Mouse (Mus musculus): ENCODE results near the gene Hist1h1d. TPM values are rescaled to one million over a fixed set of nuclear protein-coding genes. Genes with fewer than 3 reads are reported as not detected.

Hist1h1d gene
- total and polyA plus RNA-seq, 3 experiments = 0.04 to 0.91 (median 0.86) TPM

DNA sequence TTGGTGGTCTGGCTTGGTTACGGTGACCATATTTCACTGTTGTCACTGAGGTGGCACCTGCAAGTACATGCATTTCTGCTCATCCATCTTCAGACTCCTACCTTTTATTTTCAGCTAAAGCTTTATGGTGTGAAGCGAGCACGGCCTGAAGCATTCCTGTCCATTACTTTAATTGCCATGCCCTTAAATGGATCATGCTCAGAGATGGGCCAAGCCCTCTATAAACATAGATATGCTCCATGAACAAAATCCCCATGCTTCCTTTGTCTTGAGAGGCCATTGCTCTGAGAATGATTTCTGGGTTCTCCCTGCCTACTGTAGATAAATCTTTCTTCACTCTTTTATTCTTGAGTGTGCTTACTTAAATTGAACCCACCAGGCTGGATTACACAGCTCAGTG, 51.4 kb downstream of the Hist1h1d start:
- Histone ChIP-seq H3K36me3 (ENCODE audit: control insufficient read depth, insufficient read depth, low read length) (no peaks in the 10 kb centered on the region), H3K27ac (no peak overlapping the region), H3K27me3 (ENCODE audit: control insufficient read depth, insufficient read depth, low read length) (no peaks in the 10 kb centered on the region), H3K4me1 (ENCODE audit: control insufficient read depth, insufficient read depth, low read length) (no peaks in the 10 kb centered on the region), H3K79me2 (replicated peaks; ENCODE audit: control insufficient read depth, insufficient read depth, low read length) (no peaks in the 10 kb centered on the region), H3K4me3 (no peak overlapping the region), H3K9ac (ENCODE audit: low read depth, low read length) (no peak overlapping the region)
- 92% methylated on average over 3 of the region's 3 CpGs for WGBS
- DNase-seq = no peak
- TF ChIP-seq POLR2A (IDR thresholded peaks at IDR 0.05; ENCODE audit: insufficient read depth, low read depth, low read length) (no peak), EP300 (IDR thresholded peaks at IDR 0.05; ENCODE audit: insufficient read depth, low read depth, low read length) (no peak), CTCF (IDR thresholded peaks at IDR 0.05) (no peak)
- intact Hi-C loops (cut with DNase I) = no loop called here

DNA sequence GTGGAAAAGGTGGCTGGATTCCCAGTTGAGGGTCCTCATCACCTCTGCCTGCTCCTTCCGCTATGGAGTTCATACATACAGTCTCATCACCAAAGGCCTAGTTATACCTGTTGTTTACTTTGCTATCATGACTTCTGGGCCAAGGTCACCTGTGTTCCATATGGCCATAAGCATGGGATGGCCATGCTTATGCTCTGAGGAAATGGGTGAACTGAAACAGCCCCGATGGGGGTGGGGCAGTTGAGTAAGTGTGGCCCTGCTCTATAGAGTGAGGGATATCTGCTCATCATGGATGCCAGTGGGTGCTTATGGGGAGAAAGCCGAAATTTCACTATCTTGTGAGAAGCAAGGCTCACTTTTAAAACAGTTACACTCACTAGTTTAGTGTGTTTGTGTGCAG, 52.0 kb downstream of the Hist1h1d start:
- Histone ChIP-seq H3K79me2 (replicated peaks; ENCODE audit: control insufficient read depth, insufficient read depth, low read length) (no peaks in the 10 kb centered on the region), H3K9ac (ENCODE audit: low read depth, low read length) (no peak overlapping the region), H3K4me3 (no peak overlapping the region), H3K27ac (no peak overlapping the region), H3K27me3 (ENCODE audit: control insufficient read depth, insufficient read depth, low read length) (no peaks in the 10 kb centered on the region), H3K36me3 (ENCODE audit: control insufficient read depth, insufficient read depth, low read length) (no peaks in the 10 kb centered on the region), H3K4me1 (ENCODE audit: control insufficient read depth, insufficient read depth, low read length) (no peaks in the 10 kb centered on the region)
- DNase-seq = no peak
- no peak for TF ChIP-seq EP300 (IDR thresholded peaks at IDR 0.05; ENCODE audit: insufficient read depth, low read depth, low read length)
- no peak for TF ChIP-seq POLR2A (IDR thresholded peaks at IDR 0.05; ENCODE audit: insufficient read depth, low read depth, low read length)
- TF ChIP-seq CTCF (IDR thresholded peaks at IDR 0.05) = no peak
- 90% methylated on average over 3 of the region's 3 CpGs for WGBS
- intact Hi-C loops (cut with DNase I) = no loop called here

DNA sequence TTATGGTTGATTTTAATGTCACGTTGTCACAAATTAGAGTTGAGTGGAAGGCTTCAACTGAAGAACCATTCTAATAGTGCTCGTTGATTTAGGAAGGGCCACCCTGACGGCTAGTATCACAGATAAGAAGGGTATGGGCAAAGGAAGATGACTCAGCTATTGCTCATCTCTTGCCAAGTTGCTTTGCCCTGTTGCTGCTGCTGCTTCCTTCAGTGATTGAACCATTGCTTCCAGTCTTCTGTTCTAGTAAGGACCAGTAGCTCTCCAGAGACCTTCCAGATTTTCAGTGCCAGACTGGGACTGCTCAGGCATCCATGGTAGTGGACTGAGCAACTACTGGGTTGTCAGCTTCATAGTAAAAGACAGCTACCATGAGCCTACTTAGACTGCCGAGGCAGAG, 56.1 kb downstream of the Hist1h1d start:
- Histone ChIP-seq H3K4me3 (no peak overlapping the region), H3K27ac (no peak overlapping the region), H3K79me2 (replicated peaks; ENCODE audit: control insufficient read depth, insufficient read depth, low read length) (no peaks in the 10 kb centered on the region), H3K27me3 (ENCODE audit: control insufficient read depth, insufficient read depth, low read length) (no peaks in the 10 kb centered on the region), H3K9ac (ENCODE audit: low read depth, low read length) (no peak overlapping the region), H3K36me3 (ENCODE audit: control insufficient read depth, insufficient read depth, low read length) (no peaks in the 10 kb centered on the region), H3K4me1 (ENCODE audit: control insufficient read depth, insufficient read depth, low read length) (no peaks in the 10 kb centered on the region)
- intact Hi-C loops (cut with DNase I) = no loop called here
- TF ChIP-seq EP300 (IDR thresholded peaks at IDR 0.05; ENCODE audit: insufficient read depth, low read depth, low read length) (no peak), POLR2A (IDR thresholded peaks at IDR 0.05; ENCODE audit: insufficient read depth, low read depth, low read length) (no peak), CTCF (IDR thresholded peaks at IDR 0.05) (no peak)
- DNase-seq = no peak
- 48% methylated on average over 4 of the region's 4 CpGs for WGBS

DNA sequence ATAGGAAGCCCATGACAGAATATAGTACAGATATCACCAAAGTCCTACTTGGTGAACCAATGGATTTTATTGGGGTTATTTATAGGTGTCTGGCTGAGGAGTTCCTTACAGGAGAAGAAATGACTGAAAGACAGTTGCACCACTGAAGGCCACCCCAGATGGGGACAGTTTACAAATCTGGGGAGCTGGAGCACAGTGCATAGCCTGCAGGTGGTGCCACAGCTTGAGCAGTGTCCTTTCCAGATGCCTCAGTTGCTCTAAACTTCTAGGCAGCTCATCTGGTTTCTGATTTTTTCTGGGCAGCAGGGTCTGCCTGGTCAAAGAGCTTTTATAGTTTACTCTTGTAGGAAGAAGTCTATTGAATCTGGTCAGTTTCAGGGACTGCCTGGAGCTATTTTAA, 56.8 kb downstream of the Hist1h1d start:
- H3K79me2 ChIP-seq (replicated peaks; ENCODE audit: control insufficient read depth, insufficient read depth, low read length) = no peaks in the 10 kb centered on the region
- H3K27ac ChIP-seq = no peak overlapping the region
- no peak overlapping the region for H3K4me3 ChIP-seq
- no peaks in the 10 kb centered on the region for H3K36me3 ChIP-seq (ENCODE audit: control insufficient read depth, insufficient read depth, low read length)
- no peaks in the 10 kb centered on the region for H3K27me3 ChIP-seq (ENCODE audit: control insufficient read depth, insufficient read depth, low read length)
- TF ChIP-seq POLR2A (IDR thresholded peaks at IDR 0.05; ENCODE audit: insufficient read depth, low read depth, low read length) = no peak
- no peak for TF ChIP-seq CTCF (IDR thresholded peaks at IDR 0.05)
- TF ChIP-seq EP300 (IDR thresholded peaks at IDR 0.05; ENCODE audit: insufficient read depth, low read depth, low read length) = no peak
- no peak overlapping the region for H3K9ac ChIP-seq (ENCODE audit: low read depth, low read length)
- DNase-seq = no peak
- intact Hi-C loops (cut with DNase I) = no loop called here
- no peaks in the 10 kb centered on the region for H3K4me1 ChIP-seq (ENCODE audit: control insufficient read depth, insufficient read depth, low read length)

Small RNA genes within 50 kb of the gene (microRNA-seq; reads per million reads assigned to microRNA genes)
- gene Gm44297 (0 reads per million in 2 experiments), gene Gm44359 (0 reads per million in 2 experiments), gene Gm44394 (0 reads per million in 2 experiments), gene n-TStga1 (0 reads per million in 2 experiments)

Other genes with a start within 250 kb of the Hist1h1d start
Only the 30 nearest of the 34 such genes appear.
- gene Zfp322a, start 184.1 kb upstream of the Hist1h1d start, total RNA-seq (2021) = 10 to 100 TPM; 14.8 to 15.8 TPM
- gene Zfp322a, start 184.1 kb upstream of the Hist1h1d start, polyA plus RNA-seq (2012; rRNA removed) = 1.5 and 5.3 TPM in 2 replicates
- gene Abt1, start 129.4 kb upstream of the Hist1h1d start, total RNA-seq (2021) = 1 to 10 TPM; 3.9 to 5.1 TPM
- 2.4 and 3.1 TPM in 2 replicates for gene Abt1, start 129.4 kb upstream of the Hist1h1d start, polyA plus RNA-seq (2012; rRNA removed)
- gene Btn1a1, start 87.4 kb upstream of the Hist1h1d start, total RNA-seq (2021) = not detected
- 0.20 TPM in 1 of 2 replicates, not detected in the other for gene Btn1a1, start 87.4 kb upstream of the Hist1h1d start, polyA plus RNA-seq (2012; rRNA removed)
- gene Btn2a2, start 64.4 kb upstream of the Hist1h1d start, total RNA-seq (2021) = not detected
- not detected in 2 replicates for gene Btn2a2, start 64.4 kb upstream of the Hist1h1d start, polyA plus RNA-seq (2012; rRNA removed)
- gene Hist1h4h, start 22.2 kb upstream of the Hist1h1d start, total RNA-seq (2021) = 100 to 1,000 TPM; 212 to 239 TPM
- gene Hist1h4h, start 22.2 kb upstream of the Hist1h1d start, polyA plus RNA-seq (2012; rRNA removed) = 53.1 and 61.9 TPM in 2 replicates
- 1 to 10 TPM; 4.4 to 9.8 TPM for gene Hist1h2af, start 19.4 kb upstream of the Hist1h1d start, total RNA-seq (2021)
- 1.9 and 2.0 TPM in 2 replicates for gene Hist1h2af, start 19.4 kb upstream of the Hist1h1d start, polyA plus RNA-seq (2012; rRNA removed)
- gene Hist1h3g, start 17.8 kb upstream of the Hist1h1d start, total RNA-seq (2021) = 1 to 10 TPM in 1 of 2 experiments, under 1 TPM in 1; 0.94 to 2.1 TPM
- gene Hist1h3g, start 17.8 kb upstream of the Hist1h1d start, polyA plus RNA-seq (2012; rRNA removed) = 0.80 and 1.8 TPM in 2 replicates
- gene Hist1h2bh, start 9.9 kb upstream of the Hist1h1d start, total RNA-seq (2021) = 1 to 10 TPM; 1.1 to 1.2 TPM
- gene Hist1h2bh, start 9.9 kb upstream of the Hist1h1d start, polyA plus RNA-seq (2012; rRNA removed) = 0.29 and 0.61 TPM in 2 replicates
- gene Hist1h3f, start 9.2 kb upstream of the Hist1h1d start, total RNA-seq (2021) = 1 to 10 TPM; 5.1 to 5.5 TPM
- 0.94 and 1.1 TPM in 2 replicates for gene Hist1h3f, start 9.2 kb upstream of the Hist1h1d start, polyA plus RNA-seq (2012; rRNA removed)
- gene Hist1h4f, start 1.6 kb upstream of the Hist1h1d start, total RNA-seq (2021) = 10 to 100 TPM; 14.7 to 19.6 TPM
- 0.88 TPM in 1 of 2 replicates, not detected in the other for gene Hist1h4f, start 1.6 kb upstream of the Hist1h1d start, polyA plus RNA-seq (2012; rRNA removed)
- 10 to 100 TPM; 14.0 to 14.6 TPM for gene Hist1h3e, start 9.1 kb downstream of the Hist1h1d start, total RNA-seq (2021)
- 1.8 and 2.0 TPM in 2 replicates for gene Hist1h3e, start 9.1 kb downstream of the Hist1h1d start, polyA plus RNA-seq (2012; rRNA removed)
- 1 to 10 TPM; 1.8 to 2.8 TPM for gene Hist1h2ae, start 18.0 kb downstream of the Hist1h1d start, total RNA-seq (2021)
- 0.49 and 0.50 TPM in 2 replicates for gene Hist1h2ae, start 18.0 kb downstream of the Hist1h1d start, polyA plus RNA-seq (2012; rRNA removed)
- 10 to 100 TPM; 16.4 to 19.5 TPM for gene Hist1h2bg, start 18.1 kb downstream of the Hist1h1d start, total RNA-seq (2021)
- gene Hist1h2bg, start 18.1 kb downstream of the Hist1h1d start, polyA plus RNA-seq (2012; rRNA removed) = 3.3 TPM in 2 replicates
- 1 to 10 TPM; 5.2 to 8.4 TPM for gene Hist1h2bf, start 20.9 kb downstream of the Hist1h1d start, total RNA-seq (2021)
- 1.00 TPM in 1 of 2 replicates, not detected in the other for gene Hist1h2bf, start 20.9 kb downstream of the Hist1h1d start, polyA plus RNA-seq (2012; rRNA removed)
- gene Hist1h2ad, start 21.1 kb downstream of the Hist1h1d start, total RNA-seq (2021) = 1 to 10 TPM; 1.4 to 2.8 TPM
- 0.61 TPM in 1 of 2 replicates, not detected in the other for gene Hist1h2ad, start 21.1 kb downstream of the Hist1h1d start, polyA plus RNA-seq (2012; rRNA removed)
- 1 to 10 TPM; 1.5 to 2.3 TPM for gene Hist1h3d, start 22.5 kb downstream of the Hist1h1d start, total RNA-seq (2021)
- gene Hist1h3d, start 22.5 kb downstream of the Hist1h1d start, polyA plus RNA-seq (2012; rRNA removed) = 1.1 and 1.6 TPM in 2 replicates
- 10 to 100 TPM; 47.3 to 51.7 TPM for gene Hist1h4d, start 28.3 kb downstream of the Hist1h1d start, total RNA-seq (2021)
- 1.7 and 2.5 TPM in 2 replicates for gene Hist1h4d, start 28.3 kb downstream of the Hist1h1d start, polyA plus RNA-seq (2012; rRNA removed)
- 1 to 10 TPM; 8.8 to 9.8 TPM for gene Hist1h2be, start 67.9 kb downstream of the Hist1h1d start, total RNA-seq (2021)
- gene Hist1h2be, start 67.9 kb downstream of the Hist1h1d start, polyA plus RNA-seq (2012; rRNA removed) = 2.4 and 4.9 TPM in 2 replicates
- gene Hist1h1e, start 69.3 kb downstream of the Hist1h1d start, total RNA-seq (2021) = 10 to 100 TPM; 20.4 to 28.8 TPM
- 1.3 and 3.2 TPM in 2 replicates for gene Hist1h1e, start 69.3 kb downstream of the Hist1h1d start, polyA plus RNA-seq (2012; rRNA removed)
- gene Hist1h2ac, start 130.7 kb downstream of the Hist1h1d start, total RNA-seq (2021) = 1 to 10 TPM; 1.3 to 1.6 TPM
- 0.57 and 0.76 TPM in 2 replicates for gene Hist1h2ac, start 130.7 kb downstream of the Hist1h1d start, polyA plus RNA-seq (2012; rRNA removed)
- gene Hist1h2bc, start 130.9 kb downstream of the Hist1h1d start, total RNA-seq (2021) = 10 to 100 TPM; 73.4 to 78.7 TPM
- 119 and 135 TPM in 2 replicates for gene Hist1h2bc, start 130.9 kb downstream of the Hist1h1d start, polyA plus RNA-seq (2012; rRNA removed)
- gene Hist1h1t, start 142.6 kb downstream of the Hist1h1d start, total RNA-seq (2021) = not detected
- not detected in 2 replicates for gene Hist1h1t, start 142.6 kb downstream of the Hist1h1d start, polyA plus RNA-seq (2012; rRNA removed)
- gene Hist1h4c, start 145.2 kb downstream of the Hist1h1d start, total RNA-seq (2021) = 10 to 100 TPM; 42.3 to 45.8 TPM
- gene Hist1h4c, start 145.2 kb downstream of the Hist1h1d start, polyA plus RNA-seq (2012; rRNA removed) = 1.5 and 3.2 TPM in 2 replicates
- gene Hfe, start 157.6 kb downstream of the Hist1h1d start, total RNA-seq (2021) = 10 to 100 TPM; 58.9 to 62.8 TPM
- gene Hfe, start 157.6 kb downstream of the Hist1h1d start, polyA plus RNA-seq (2012; rRNA removed) = 16.8 and 21.1 TPM in 2 replicates
- 100 to 1,000 TPM; 147 to 185 TPM for gene Hist1h1c, start 185.5 kb downstream of the Hist1h1d start, total RNA-seq (2021)
- gene Hist1h1c, start 185.5 kb downstream of the Hist1h1d start, polyA plus RNA-seq (2012; rRNA removed) = 55.5 and 80.0 TPM in 2 replicates
- 1 to 10 TPM in 1 of 2 experiments, not detected in 1; 2.5 TPM for gene Hist1h3c, start 192.3 kb downstream of the Hist1h1d start, total RNA-seq (2021)
- 0.64 TPM in 1 of 2 replicates, not detected in the other for gene Hist1h3c, start 192.3 kb downstream of the Hist1h1d start, polyA plus RNA-seq (2012; rRNA removed)
- gene Hist1h2bb, start 193.5 kb downstream of the Hist1h1d start, total RNA-seq (2021) = 1 to 10 TPM; 3.2 to 4.9 TPM
- 0.47 and 0.76 TPM in 2 replicates for gene Hist1h2bb, start 193.5 kb downstream of the Hist1h1d start, polyA plus RNA-seq (2012; rRNA removed)
- gene Hist1h2ab, start 197.9 kb downstream of the Hist1h1d start, total RNA-seq (2021) = 1 to 10 TPM; 4.4 to 6.7 TPM
- 0.51 TPM in 1 of 2 replicates, not detected in the other for gene Hist1h2ab, start 197.9 kb downstream of the Hist1h1d start, polyA plus RNA-seq (2012; rRNA removed)
- 1 to 10 TPM; 6.4 to 8.0 TPM for gene Hist1h3b, start 199.0 kb downstream of the Hist1h1d start, total RNA-seq (2021)
- gene Hist1h3b, start 199.0 kb downstream of the Hist1h1d start, polyA plus RNA-seq (2012; rRNA removed) = 1.7 TPM in 1 of 2 replicates, not detected in the other
- 10 to 100 TPM in 1 of 2 experiments, 1 to 10 TPM in 1; 4.9 to 11.3 TPM for gene Hist1h4b, start 203.8 kb downstream of the Hist1h1d start, total RNA-seq (2021)
- 1.1 TPM in 1 of 2 replicates, not detected in the other for gene Hist1h4b, start 203.8 kb downstream of the Hist1h1d start, polyA plus RNA-seq (2012; rRNA removed)